Mouse (Mus musculus) MEL (cell line): ENCODE data around the gene Grem1. TPM values are rescaled to one million over a fixed set of nuclear protein-coding genes. Genes with fewer than 3 reads are reported as not detected.

Experiments
- DNase-seq: peaks from one replicate; pipeline ENCODE4 v3.0.0; 2011; ENCODE audit warnings: low read depth, low spot score
- H3K27ac ChIP-seq: 2 replicates; pipeline ENCODE4 v1.5.1; 2012; ENCODE audit warnings: low read depth, mild to moderate bottlenecking, control low read depth, low read length, moderate library complexity; ENCODE audit not compliant: control insufficient read depth
- H3K27me3 ChIP-seq, 2 experiments: fragments of 150-350 bp in 1 of 2; sonication (generic) in 1 of 2; 2 replicates each; pipeline ENCODE4 v1.6.1; 2012; ENCODE audit warnings: low read length in 2 of 2, mild to moderate bottlenecking in 2 of 2, improper control_type of control experiment in 1 of 2, moderate library complexity in 1 of 2; ENCODE audit not compliant: insufficient read depth in 2 of 2, control insufficient read depth in 1 of 2
- H3K36me3 ChIP-seq, 2 experiments: 2 replicates each; pipeline ENCODE4 v1.6.1; 2012 to 2014; ENCODE audit warnings: low read length in 2 of 2, improper control_type of control experiment in 1 of 2, inconsistent platforms in 1 of 2, mild to moderate bottlenecking in 1 of 2; ENCODE audit not compliant: insufficient read depth in 2 of 2, control insufficient read depth in 1 of 2
- H3K4me1 ChIP-seq, 2 experiments: fragments of 150-350 bp in 1 of 2; sonication (generic) in 1 of 2; 2 replicates each; pipeline ENCODE4 v1.6.1; 2012; ENCODE audit warnings: low read length in 2 of 2, improper control_type of control experiment in 1 of 2, mild to moderate bottlenecking in 1 of 2; ENCODE audit not compliant: insufficient read depth in 2 of 2, control insufficient read depth in 1 of 2
- H3K4me3 ChIP-seq, 2 experiments: fragments of 150-350 bp in 1 of 2; sonication (generic) in 1 of 2; 2 replicates each; pipeline ENCODE4 v1.5.1; 2012; ENCODE audit warnings: low read depth in 2 of 2, low read length in 2 of 2, mild to moderate bottlenecking in 2 of 2, moderate library complexity in 2 of 2, control low read depth in 1 of 2, improper control_type of control experiment in 1 of 2; ENCODE audit not compliant: control insufficient read depth in 1 of 2, insufficient read depth in 1 of 2
- H3K79me2 ChIP-seq: 2 replicates; pipeline ENCODE4 v1.6.1; 2012; ENCODE audit warnings: mild to moderate bottlenecking, low read length, moderate library complexity; ENCODE audit not compliant: control insufficient read depth, poor library complexity, insufficient read depth
- H3K9ac ChIP-seq: 2 replicates; pipeline ENCODE4 v1.6.1; 2012; ENCODE audit warnings: low read depth, mild to moderate bottlenecking, control low read depth, low read length, moderate library complexity; ENCODE audit not compliant: control insufficient read depth, poor library complexity, severe bottlenecking
- H3K9me3 ChIP-seq: fragments of 150-350 bp; sonication (generic); replicated peaks from 2 replicates; pipeline ENCODE4 v1.6.1; 2012; ENCODE audit warnings: mild to moderate bottlenecking, low read length, improper control_type of control experiment, moderate library complexity; ENCODE audit not compliant: insufficient read depth
- CHD1 ChIP-seq: IDR thresholded peaks from 2 replicates; pipeline ENCODE4 v1.6.1; 2012; ENCODE audit warnings: low read depth, mild to moderate bottlenecking, inconsistent platforms, low read length, improper control_type of control experiment
- E2F4 ChIP-seq: IDR thresholded peaks from 2 replicates; pipeline ENCODE4 v1.6.1; 2011; ENCODE audit warnings: low read depth, low read length, improper control_type of control experiment, borderline replicate concordance
- ELF1 ChIP-seq: IDR thresholded peaks from 2 replicates; pipeline ENCODE4 v1.6.1; 2014; ENCODE audit warnings: low read depth, mild to moderate bottlenecking, inconsistent platforms, low read length, improper control_type of control experiment, moderate library complexity
- EP300 ChIP-seq, 2 experiments: IDR thresholded peaks; 2 replicates each; pipeline ENCODE4 v1.6.1; 2011; ENCODE audit warnings: improper control_type of control experiment in 2 of 2, low read length in 2 of 2, low read depth in 1 of 2, mild to moderate bottlenecking in 1 of 2
- ETS1 ChIP-seq: IDR thresholded peaks from 2 replicates; pipeline ENCODE4 v1.6.1; 2012; ENCODE audit warnings: low read depth, mild to moderate bottlenecking, inconsistent platforms, low read length, improper control_type of control experiment, moderate library complexity
- GATA1 ChIP-seq: IDR thresholded peaks from 2 replicates; pipeline ENCODE4 v1.6.1; 2011; ENCODE audit warnings: low read depth, low read length, improper control_type of control experiment
- HCFC1 ChIP-seq: IDR thresholded peaks from 2 replicates; pipeline ENCODE4 v1.6.1; 2012; ENCODE audit warnings: low read depth, mild to moderate bottlenecking, inconsistent platforms, low read length, improper control_type of control experiment, moderate library complexity
- KAT2A ChIP-seq: conservative IDR thresholded peaks from 2 replicates; pipeline ENCODE4 v1.6.1; 2012; ENCODE audit warnings: low read depth, low read length, improper control_type of control experiment, inconsistent platforms
- MAFK ChIP-seq: IDR thresholded peaks from 2 replicates; pipeline ENCODE4 v1.6.1; 2011; ENCODE audit warnings: low read depth, mild to moderate bottlenecking, low read length, improper control_type of control experiment, borderline replicate concordance
- MAX ChIP-seq: IDR thresholded peaks from 2 replicates; pipeline ENCODE4 v1.6.1; 2011; ENCODE audit warnings: low read length, improper control_type of control experiment
- MAZ ChIP-seq: IDR thresholded peaks from 2 replicates; pipeline ENCODE4 v1.6.1; 2012; ENCODE audit warnings: low read depth, mild to moderate bottlenecking, inconsistent platforms, low read length, improper control_type of control experiment
- MEF2A ChIP-seq: IDR thresholded peaks from 2 replicates; pipeline ENCODE4 v1.6.1; 2014; ENCODE audit warnings: low read depth, mild to moderate bottlenecking, inconsistent platforms, low read length, improper control_type of control experiment; ENCODE audit not compliant: poor library complexity, insufficient replicate concordance, severe bottlenecking; ENCODE audit errors: extremely low read depth
- MYB ChIP-seq: IDR thresholded peaks from 2 replicates; pipeline ENCODE4 v1.6.1; 2011; ENCODE audit warnings: mild to moderate bottlenecking, low read depth, low read length, improper control_type of control experiment
- NELFE ChIP-seq: IDR thresholded peaks from 2 replicates; pipeline ENCODE4 v1.6.1; 2011; ENCODE audit warnings: low read depth, low read length, improper control_type of control experiment
- POLR2A ChIP-seq, 2 experiments: IDR thresholded peaks; 2 replicates each; pipeline ENCODE4 v1.6.1; 2011 to 2012; ENCODE audit warnings: low read length in 2 of 2, mild to moderate bottlenecking in 2 of 2, control low read depth in 1 of 2, improper control_type of control experiment in 1 of 2, low read depth in 1 of 2, moderate library complexity in 1 of 2; ENCODE audit not compliant: control insufficient read depth in 1 of 2, insufficient read depth in 1 of 2, poor library complexity in 1 of 2
- POLR2AphosphoS2 ChIP-seq: IDR thresholded peaks from 2 replicates; pipeline ENCODE4 v1.6.1; 2011; ENCODE audit warnings: low read length, improper control_type of control experiment
- POLR2AphosphoS5 ChIP-seq: IDR thresholded peaks from 2 replicates; pipeline ENCODE4 v1.6.1; 2012; ENCODE audit warnings: low read depth, borderline replicate concordance, mild to moderate bottlenecking, inconsistent platforms, low read length, moderate library complexity, mixed read lengths
- RCOR1 ChIP-seq: IDR thresholded peaks from 2 replicates; pipeline ENCODE4 v1.6.1; 2012; ENCODE audit warnings: low read depth, mild to moderate bottlenecking, inconsistent platforms, low read length, improper control_type of control experiment
- SMC3 ChIP-seq: IDR thresholded peaks from 2 replicates; pipeline ENCODE4 v1.6.1; 2011; ENCODE audit warnings: low read depth, low read length, improper control_type of control experiment
- TAL1 ChIP-seq: IDR thresholded peaks from 2 replicates; pipeline ENCODE4 v1.6.1; 2012; ENCODE audit warnings: mild to moderate bottlenecking, inconsistent platforms, low read length, moderate library complexity, mixed read lengths
- TBP ChIP-seq: IDR thresholded peaks from 2 replicates; pipeline ENCODE4 v1.8.0; 2011; ENCODE audit warnings: low read depth, low read length, improper control_type of control experiment
- USF1 ChIP-seq: IDR thresholded peaks from 2 replicates; pipeline ENCODE4 v1.6.1; 2014; ENCODE audit warnings: low read depth, mild to moderate bottlenecking, inconsistent platforms, low read length, improper control_type of control experiment, moderate library complexity
- ZC3H11A ChIP-seq: IDR thresholded peaks from 2 replicates; pipeline ENCODE4 v1.6.1; 2012; ENCODE audit warnings: low read depth, mild to moderate bottlenecking, inconsistent platforms, low read length, improper control_type of control experiment
- ZKSCAN1 ChIP-seq: IDR thresholded peaks from 2 replicates; pipeline ENCODE4 v1.6.1; 2012; ENCODE audit warnings: low read depth, mild to moderate bottlenecking, inconsistent platforms, low read length, improper control_type of control experiment, moderate library complexity
- ZMIZ1 ChIP-seq: IDR thresholded peaks from 2 replicates; pipeline ENCODE4 v1.6.1; 2012; ENCODE audit warnings: low read depth, mild to moderate bottlenecking, inconsistent platforms, low read length, improper control_type of control experiment, moderate library complexity
- polyA plus RNA-seq, 2 experiments: library from polyadenylated mRNA; stranded (reverse) in 1 of 2; unstranded in 1 of 2; fragments of >175 nt in 1 of 2; fragments of >200 nt in 1 of 2; gene quantifications; 2 replicates each; pipeline versions ENCODE4 v1.2.1 to v1.2.4; 2012; ENCODE audit warnings: low replicate concordance in 2 of 2, low read depth in 1 of 2; ENCODE audit not compliant: insufficient read length in 2 of 2, insufficient read depth in 1 of 2, missing spikeins in 1 of 2
- total RNA-seq: library from RNA; depleted of rRNA; stranded (reverse); fragments of 300-350 nt; gene quantifications from 2 replicates; pipeline ENCODE4 v1.2.3, GENCODE M21; 2012

The Grem1 gene
- total and polyA plus RNA-seq, 3 experiments: not detected

- Histone ChIP-seq H3K9ac (no peak overlapping the region), H3K4me1 (no peaks in the 10 kb centered on the region), H3K27me3 (no peaks in the 10 kb centered on the region), H3K27ac (no peak overlapping the region), H3K9me3 (no peaks in the 10 kb centered on the region), H3K36me3 (no peaks in the 10 kb centered on the region), H3K79me2 (no peaks in the 10 kb centered on the region), H3K4me3 (no peak overlapping the region)
- TF ChIP-seq POLR2A (IDR thresholded peaks at IDR 0.05; ENCODE audit: control insufficient read depth in 1 of 2, insufficient read depth in 1 of 2, low read depth in 1 of 2, low read length in 2 of 2, poor library complexity in 1 of 2) (no peak), RCOR1 (no peak), ZKSCAN1 (no peak), POLR2AphosphoS2 (no peak), ZMIZ1 (no peak), ELF1 (no peak), GATA1 (no peak), NELFE (no peak), ZC3H11A (no peak), MAFK (no peak), POLR2AphosphoS5 (no peak), MAZ (no peak), ETS1 (no peak), EP300 (IDR thresholded peaks at IDR 0.05; ENCODE audit: low read depth in 1 of 2, low read length in 2 of 2) (no peak), MAX (no peak), MYB (no peak), TBP (no peak)
- DNase-seq: no peak
Measured at GRCm38 (mm10) chr2:113806851-113807577, 48.6 kb upstream of the Grem1 start.

GRCm38 (mm10) chr2:113805765-113806164 is 47.3 kb upstream of the Grem1 start:
- no peaks in the 10 kb centered on the region for H3K27me3 ChIP-seq
- H3K4me3 ChIP-seq: no peak overlapping the region
- TF ChIP-seq KAT2A (no peak), ZC3H11A (no peak), POLR2A (IDR thresholded peaks at IDR 0.05; ENCODE audit: control insufficient read depth in 1 of 2, insufficient read depth in 1 of 2, low read depth in 1 of 2, low read length in 2 of 2, poor library complexity in 1 of 2) (no peak), POLR2AphosphoS5 (no peak), SMC3 (no peak), USF1 (no peak), POLR2AphosphoS2 (no peak), CHD1 (no peak), RCOR1 (no peak), MEF2A (no peak), HCFC1 (no peak), MAFK (no peak), MAX (no peak), GATA1 (no peak), ZMIZ1 (no peak), E2F4 (no peak), TAL1 (no peak)
- TF ChIP-seq, all 39 proteins: peak for 0
- Histone ChIP-seq H3K27ac (no peak overlapping the region), H3K9me3 (no peaks in the 10 kb centered on the region), H3K36me3 (no peaks in the 10 kb centered on the region), H3K9ac (no peak overlapping the region), H3K79me2 (no peaks in the 10 kb centered on the region), H3K4me1 (no peaks in the 10 kb centered on the region)
- no peak for DNase-seq
